Mouse (Mus musculus): ENCODE data around the gene Ndufb8.

Gene Ndufb8

GRCm38 (mm10) chr19:44554861-44555590 lies at the start of gene Ndufb8:
Ndufb8 (minus strand) TSS chr19:44555440.
- DNase-seq: peak; percentile 95

- no peak for DNase-seq
Measured at GRCm38 (mm10) chr19:44594180-44594579, 38.9 kb upstream of the Ndufb8 start.

GRCm38 (mm10) chr19:44591638-44592037 lies 36.4 kb upstream of the Ndufb8 start:
- DNase-seq: no peak

GRCm38 (mm10) chr19:44590992-44591391 lies 35.8 kb upstream of the Ndufb8 start:
- no peak for DNase-seq

- DNase-seq: no peak
Measured at GRCm38 (mm10) chr19:44589591-44590223, 34.5 kb upstream of the Ndufb8 start.

GRCm38 (mm10) chr19:44588036-44588435 lies 32.8 kb upstream of the Ndufb8 start:
- DNase-seq: no peak

GRCm38 (mm10) chr19:44582638-44583309 lies 27.5 kb upstream of the Ndufb8 start:
- peak; percentile 98 for DNase-seq

- no peak for DNase-seq
Measured at GRCm38 (mm10) chr19:44582103-44582502, 26.9 kb upstream of the Ndufb8 start.

- DNase-seq: no peak
Measured at GRCm38 (mm10) chr19:44578038-44578437, 22.8 kb upstream of the Ndufb8 start.

GRCm38 (mm10) chr19:44576275-44576674 lies 21.0 kb upstream of the Ndufb8 start:
- no peak for DNase-seq

GRCm38 (mm10) chr19:44567763-44568162 lies 12.5 kb upstream of the Ndufb8 start:
- DNase-seq: no peak

- DNase-seq: no peak
Measured at GRCm38 (mm10) chr19:44564006-44564405, 8.8 kb upstream of the Ndufb8 start.

GRCm38 (mm10) chr19:44562652-44563206 lies 7.5 kb upstream of the Ndufb8 start, which contains the start of gene Hif1an:
Hif1an (plus strand) TSS chr19:44562850.
- DNase-seq: peak; percentile 92

GRCm38 (mm10) chr19:44554490-44554860 lies 765 bp downstream of the Ndufb8 start:
- DNase-seq: no peak

GRCm38 (mm10) chr19:44553286-44553685 lies 2.0 kb downstream of the Ndufb8 start:
- no peak for DNase-seq

GRCm38 (mm10) chr19:44552731-44553130 lies 2.5 kb downstream of the Ndufb8 start, which contains the start of gene Gm20538:
Gm20538 (minus strand) TSS chr19:44552831.
- no peak for DNase-seq

GRCm38 (mm10) chr19:44545321-44546041 lies 9.8 kb downstream of the Ndufb8 start, which contains the start of gene Sec31b:
Sec31b (minus strand) TSS chr19:44545864.
- peak; percentile 14 for DNase-seq

GRCm38 (mm10) chr19:44544775-44545174 lies 10.5 kb downstream of the Ndufb8 start:
- DNase-seq: peak; percentile 85

GRCm38 (mm10) chr19:44544372-44544771 lies 10.9 kb downstream of the Ndufb8 start:
- no peak for DNase-seq

- DNase-seq: no peak
Measured at GRCm38 (mm10) chr19:44542694-44543178, 12.5 kb downstream of the Ndufb8 start.

GRCm38 (mm10) chr19:44537416-44537815 lies 17.8 kb downstream of the Ndufb8 start:
- no peak for DNase-seq

GRCm38 (mm10) chr19:44535376-44535775 lies 19.9 kb downstream of the Ndufb8 start:
- no peak for DNase-seq
